Mouse (Mus musculus): ENCODE data around the gene Pacsin1.

Pacsin1 gene

GRCm38 (mm10) chr17:27726527-27726926 is 71.2 kb downstream of the Pacsin1 start:
- DNase-seq: no peak

GRCm38 (mm10) chr17:27728770-27729169 is 73.5 kb downstream of the Pacsin1 start, which contains the start of gene Spdef:
Gene Spdef, minus strand, starts transcription at chr17:27728955.
- no peak for DNase-seq

DNA sequence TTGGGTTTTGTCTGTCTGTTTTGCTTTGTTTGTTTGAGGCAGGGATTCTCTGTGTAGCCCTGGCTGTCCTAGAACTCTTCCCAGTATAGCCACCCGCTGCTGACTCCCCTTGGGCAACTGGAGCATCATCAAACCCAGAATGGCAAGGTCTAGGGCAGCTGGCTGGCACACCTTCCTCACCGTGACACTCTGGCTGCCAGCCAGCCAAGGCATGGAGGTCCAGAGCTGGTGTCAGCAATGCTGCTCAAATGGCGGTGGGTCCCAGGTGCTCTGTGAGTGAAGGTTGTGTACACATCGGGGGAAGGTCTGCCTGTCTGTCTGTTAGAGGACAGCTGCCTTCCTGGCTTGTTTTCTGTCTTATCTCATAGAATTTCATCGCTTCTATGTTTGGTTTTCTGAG is 76.8 kb downstream of the Pacsin1 start:
- no peak for DNase-seq

GRCm38 (mm10) chr17:27732694-27733093 is 77.4 kb downstream of the Pacsin1 start:
- DNase-seq: no peak

- DNase-seq: no peak
These were observed 79.2 kb downstream of the Pacsin1 start for GRCm38 (mm10) chr17:27734344-27735073.

DNA sequence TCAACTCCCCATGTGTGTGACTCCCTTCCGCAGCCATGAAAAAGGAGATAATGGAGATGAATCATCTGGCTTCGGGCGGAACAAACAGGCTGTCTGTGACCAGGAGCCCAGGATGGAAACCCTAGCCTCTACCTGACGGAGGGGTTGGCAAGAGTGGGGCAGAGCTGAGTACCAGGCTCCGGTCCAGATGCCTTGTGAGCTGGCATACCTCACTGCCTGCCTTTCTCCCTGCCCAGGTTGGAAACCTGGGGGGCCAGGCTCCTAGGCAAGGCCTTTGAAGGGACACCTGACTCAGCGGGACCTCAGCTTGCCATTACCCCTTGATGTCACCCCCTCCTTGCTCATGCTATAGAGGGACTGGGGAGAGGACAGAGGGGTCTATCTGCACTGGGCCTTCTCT is 85.7 kb downstream of the Pacsin1 start:
- no peak for DNase-seq

- no peak for DNase-seq
These were observed 91.1 kb downstream of the Pacsin1 start for GRCm38 (mm10) chr17:27746446-27746845.

DNA sequence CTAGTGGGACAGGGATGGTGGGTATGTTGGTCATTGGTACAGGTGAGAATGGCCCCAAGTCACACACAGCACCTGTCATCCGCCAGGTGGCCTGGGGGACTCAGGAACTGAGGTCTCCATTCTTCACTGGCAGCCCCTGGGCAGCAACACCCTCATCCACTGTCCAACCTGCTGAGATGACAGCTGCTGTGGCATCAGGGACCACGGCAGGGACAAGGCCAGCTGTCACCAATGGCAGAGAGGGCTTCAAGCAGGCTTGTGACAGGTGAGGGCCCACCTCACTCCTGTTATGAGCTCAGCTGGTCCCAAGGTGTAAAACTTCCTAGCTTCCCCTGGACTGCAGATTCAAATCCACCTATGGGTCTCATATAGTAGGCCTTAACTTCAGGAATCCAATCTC is 92.8 kb downstream of the Pacsin1 start:
- DNase-seq: no peak

GRCm38 (mm10) chr17:27750451-27750942 is 95.2 kb downstream of the Pacsin1 start:
- no peak for DNase-seq

GRCm38 (mm10) chr17:27751314-27752202 is 96.2 kb downstream of the Pacsin1 start:
- DNase-seq: no peak

GRCm38 (mm10) chr17:27760169-27760568 is 104.9 kb downstream of the Pacsin1 start:
- DNase-seq: no peak
